Comparison of ENCODE assay signal across 8 mouse cellular contexts in genomic region chr6:83867598-83868585, GRCm38 (mm10). TPM values are rescaled to one million over a fixed set of nuclear protein-coding genes. Genes with fewer than 3 reads are reported as not detected.
A peak's percentile ranks its signal among the peaks of the same experiment; 100 is the strongest.
DNase-seq lines count a peak whose midpoint lies in the region; ATAC-seq and TF ChIP-seq lines count a peak whose summit lies in the region.

No protein-coding gene starts in this region.

- H3K4me2 ChIP-seq in forebrain, embryonic 13.5 days = peak overlapping the region; percentile 97
- H3K4me2 ChIP-seq in heart, postnatal 0 days (ENCODE audit: low read depth, low read length) = peak overlapping the region; percentile 79

- TF ChIP-seq CTCF in E14TG2a.4 (conservative IDR thresholded peaks at IDR 0.05; ENCODE audit: low read length) = no peak
- no peak for TF ChIP-seq CTCF in heart, postnatal 0 days (IDR thresholded peaks at IDR 0.05; ENCODE audit: low read depth)
- no peak for TF ChIP-seq CTCF in lung, adult 2 months (IDR thresholded peaks at IDR 0.05; ENCODE audit: insufficient read depth, low read length)
- TF ChIP-seq CTCF in olfactory bulb, adult 2 months (IDR thresholded peaks at IDR 0.05; ENCODE audit: insufficient read depth, low read depth, low read length) = no peak

- DNase-seq in c-Kit-positive CD71-positive TER-119-negative erythroid progenitor cells, embryonic 14.5 days (ENCODE audit: low read depth) = peak; percentile 33
- DNase-seq in heart, postnatal 0 days (ENCODE audit: low spot score) = peak; percentile 87
- DNase-seq in kidney, postnatal 4 days = peak; percentile 54 to 71
- peak; percentile 46 for DNase-seq in lung, adult 2 months
- DNase-seq in thymus, adult 18-20 months = peak; percentile 9 to 31

- peaks cover 5% of the 10 kb centered on the region for H3K9me3 ChIP-seq in E14TG2a.4 (ENCODE audit: low read length)
- H3K9me3 ChIP-seq in forebrain, embryonic 13.5 days (replicated peaks) = no peaks in the 10 kb centered on the region
- H3K9me3 ChIP-seq in heart, postnatal 0 days (replicated peaks; ENCODE audit: control insufficient read depth, low read length) = no peaks in the 10 kb centered on the region

- H3K4me3 ChIP-seq in E14TG2a.4 (replicated peaks; ENCODE audit: low read length) = peak overlapping the region; percentile 92
- peak overlapping the region; percentile 52 for H3K4me3 ChIP-seq in forebrain, embryonic 13.5 days
- peak overlapping the region; percentile 69 for H3K4me3 ChIP-seq in heart, postnatal 0 days (ENCODE audit: low read depth, low read length)
- peak overlapping the region; percentile 82 for H3K4me3 ChIP-seq in lung, adult 2 months (replicated peaks; ENCODE audit: extremely low read depth, low read depth, low read length)
- H3K4me3 ChIP-seq in olfactory bulb, adult 2 months (ENCODE audit: insufficient read depth, low read depth, low read length) = peak overlapping the region; percentile 77

- H3K27ac ChIP-seq in forebrain, embryonic 13.5 days = no peak overlapping the region
- H3K27ac ChIP-seq in heart, postnatal 0 days (ENCODE audit: low read depth) = peak overlapping the region; percentile 90
- H3K27ac ChIP-seq in olfactory bulb, adult 2 months (ENCODE audit: insufficient read depth, low read depth, low read length) = no peak overlapping the region

- H3K36me3 ChIP-seq in E14TG2a.4 (ENCODE audit: insufficient read depth, low read length) = no peaks in the 10 kb centered on the region
- no peaks in the 10 kb centered on the region for H3K36me3 ChIP-seq in forebrain, embryonic 13.5 days (ENCODE audit: poor library complexity, severe bottlenecking)
- H3K36me3 ChIP-seq in heart, postnatal 0 days (replicated peaks; ENCODE audit: control insufficient read depth, insufficient read depth, low read length) = no peaks in the 10 kb centered on the region

- TF ChIP-seq POLR2A in lung, adult 2 months (IDR thresholded peaks at IDR 0.05; ENCODE audit: borderline replicate concordance, extremely low read depth, low read depth, low read length) = no peak
- TF ChIP-seq POLR2A in olfactory bulb, adult 2 months (IDR thresholded peaks at IDR 0.05; ENCODE audit: insufficient read depth, low read depth, low read length) = no peak

- peaks cover 27% of the 10 kb centered on the region for H3K27me3 ChIP-seq in E14TG2a.4 (ENCODE audit: insufficient read depth, low read length)
- no peaks in the 10 kb centered on the region for H3K27me3 ChIP-seq in forebrain, embryonic 13.5 days
- H3K27me3 ChIP-seq in heart, postnatal 0 days (ENCODE audit: control insufficient read depth, insufficient read depth, low read length) = no peaks in the 10 kb centered on the region

- peak; percentile 39; the same call in 1 of the 2 replicates for ATAC-seq in forebrain, embryonic 13.5 days
- ATAC-seq in heart, postnatal 0 days (ENCODE audit: insufficient read depth, low read depth) = peak; percentile 87

- peak; percentile 31; the same call in 1 of the 2 replicates for TF ChIP-seq EP300 in heart, postnatal 0 days (IDR thresholded peaks at IDR 0.05; ENCODE audit: low read depth)

- H3K4me1 ChIP-seq in E14TG2a.4 (replicated peaks; ENCODE audit: low read depth, low read length) = peaks cover 14% of the 10 kb centered on the region
- peaks cover 8% of the 10 kb centered on the region for H3K4me1 ChIP-seq in forebrain, embryonic 13.5 days
- 0 out of 2 replicates have a peak, but pooled peaks cover 5% of the 10 kb centered on the region for H3K4me1 ChIP-seq in heart, postnatal 0 days (ENCODE audit: control insufficient read depth, insufficient read depth)
- peaks cover 3% of the 10 kb centered on the region; the same call in 1 of the 2 replicates for H3K4me1 ChIP-seq in lung, adult 2 months (ENCODE audit: control insufficient read depth, insufficient read depth, low read length)
- peaks cover 8% of the 10 kb centered on the region; the same call in 1 of the 2 replicates for H3K4me1 ChIP-seq in olfactory bulb, adult 2 months (ENCODE audit: control insufficient read depth, insufficient read depth, low read length)

- peak overlapping the region; percentile 55 for H3K9ac ChIP-seq in forebrain, embryonic 13.5 days
- H3K9ac ChIP-seq in heart, postnatal 0 days (replicated peaks; ENCODE audit: low read depth, low read length) = peak overlapping the region; percentile 59

- WGBS in forebrain, embryonic 13.5 days = under 1% methylated on average over 19 of the region's 19 CpGs
- WGBS in heart, postnatal 0 days = under 1% methylated on average over 19 of the region's 19 CpGs
- WGBS in lung, adult 2 months = under 1% methylated on average over 19 of the region's 19 CpGs
- 4% methylated on average over 19 of the region's 19 CpGs for WGBS in olfactory bulb, adult 2 months

RNA-seq across cellular contexts. Expression of gene Zfp638, which starts 1.0 kb away (rescaled TPM):
- 93.6 and 95.6 TPM in 2 replicates for polyA plus RNA-seq in forebrain, embryonic 13.5 days (2015; fragmentation: Nextera tagmentation; extraction: Ambion mirVana)
- 40.4 and 92.4 TPM in 2 replicates for total RNA-seq in heart, postnatal 0 days (2014; rRNA removed; ENCODE audit: low replicate concordance)
- 28.5 and 31.9 TPM in 2 replicates for polyA plus RNA-seq in heart, postnatal 0 days (2015; fragmentation: Nextera tagmentation; extraction: Ambion mirVana)
- polyA plus RNA-seq in lung, adult 2 months (2012; rRNA removed) = 7.3 and 11.0 TPM in 2 replicates
- 241 TPM in 1 of 2 replicates, not detected in the other for polyA plus RNA-seq in olfactory bulb, adult 2 months (2012; ENCODE audit: insufficient read depth, insufficient read length, low replicate concordance, missing spikeins)

RNA-seq across cellular contexts. Expression of gene Paip2b, which starts 36.4 kb away (rescaled TPM):
- polyA plus RNA-seq in forebrain, embryonic 13.5 days (2015; fragmentation: Nextera tagmentation; extraction: Ambion mirVana) = 30.0 and 39.5 TPM in 2 replicates
- total RNA-seq in heart, postnatal 0 days (2014; rRNA removed; ENCODE audit: low replicate concordance) = 26.8 and 40.2 TPM in 2 replicates
- polyA plus RNA-seq in heart, postnatal 0 days (2015; fragmentation: Nextera tagmentation; extraction: Ambion mirVana) = 11.6 and 13.0 TPM in 2 replicates
- 10.0 and 12.3 TPM in 2 replicates for polyA plus RNA-seq in lung, adult 2 months (2012; rRNA removed)
- not detected in 2 replicates for polyA plus RNA-seq in olfactory bulb, adult 2 months (2012; ENCODE audit: insufficient read depth, insufficient read length, low replicate concordance, missing spikeins)

Comparison
In these comparisons a context has a peak if more than half of its experiments do, and no peak if none do; other contexts are left out.
1. DNase-seq: peak in every context shown above with its lines; median percentile 87 in heart, postnatal 0 days; 62 in kidney, postnatal 4 days; 46 in lung, adult 2 months; 33 in c-Kit-positive CD71-positive TER-119-negative erythroid progenitor cells, embryonic 14.5 days; 20 in thymus, adult 18-20 months.